Mouse (Mus musculus) heart, embryonic 16.5 days (tissue): ENCODE data around the gene Ptprg. TPM values are rescaled to one million over a fixed set of nuclear protein-coding genes. Genes with fewer than 3 reads are reported as not detected.

Experiments used
- ATAC-seq: fragments of 200-750 bp; cut with Nextera tagmentation; replicated peaks from 2 replicates; pipeline ENCODE4 v1.8.0; 2017; ENCODE audit warnings: moderate number of reproducible peaks; ENCODE audit not compliant: insufficient read depth, low FRiP score; ENCODE audit errors: extremely low read depth
- H3K27ac ChIP-seq: fragments of 300-500 bp; sonication (generic); 2 replicates; pipeline ENCODE4 v1.5.1; 2014; ENCODE audit warnings: mild to moderate bottlenecking, low read length, control low read depth, moderate library complexity
- H3K27me3 ChIP-seq: fragments of 300-500 bp; sonication (generic); 2 replicates; pipeline ENCODE4 v1.6.1; 2014; ENCODE audit warnings: low read length, mixed read lengths; ENCODE audit not compliant: control insufficient read depth, insufficient read depth
- H3K36me3 ChIP-seq: fragments of 300-500 bp; sonication (generic); 2 replicates; pipeline ENCODE4 v1.6.1; 2014; ENCODE audit not compliant: control insufficient read depth, insufficient read depth
- H3K4me1 ChIP-seq: fragments of 300-500 bp; sonication (generic); 2 replicates; pipeline ENCODE4 v1.6.1; 2014; ENCODE audit warnings: low read length, mixed read lengths; ENCODE audit not compliant: control insufficient read depth, insufficient read depth
- H3K4me2 ChIP-seq: fragments of 300-500 bp; sonication (generic); 2 replicates; pipeline ENCODE4 v1.6.1; 2014; ENCODE audit warnings: low read depth, mild to moderate bottlenecking, control low read depth, low read length
- H3K4me3 ChIP-seq: fragments of 300-500 bp; sonication (generic); 2 replicates; pipeline ENCODE4 v1.5.1; 2014; ENCODE audit warnings: mild to moderate bottlenecking, control low read depth, low read length
- H3K9ac ChIP-seq: fragments of 300-500 bp; sonication (generic); 2 replicates; pipeline ENCODE4 v1.6.1; 2014; ENCODE audit warnings: low read length, control low read depth
- H3K9me3 ChIP-seq: fragments of 300-500 bp; sonication (generic); replicated peaks from 2 replicates; pipeline ENCODE4 v1.6.1; 2016; ENCODE audit warnings: low read length; ENCODE audit not compliant: control insufficient read depth
- WGBS: fragments of 180-500 bp; shearing (Covaris S2); extraction: QIAGEN DNeasy Blood & Tissue Kit; methylation state at CpG from one replicate; pipeline ENCODE4 v1.1.7; 2014; 5-methylcytosine and 5-hydroxymethylcytosine counted together
- polyA plus RNA-seq: library from polyadenylated mRNA; unstranded; fragments of >200 nt; fragmentation: Nextera tagmentation; extraction: Ambion mirVana; gene quantifications from 2 replicates; pipeline ENCODE4 v1.2.1, GENCODE M21; 2015

Ptprg gene
- polyA plus RNA-seq, 1 experiment from 2014 or later = 13.4 TPM

DNA sequence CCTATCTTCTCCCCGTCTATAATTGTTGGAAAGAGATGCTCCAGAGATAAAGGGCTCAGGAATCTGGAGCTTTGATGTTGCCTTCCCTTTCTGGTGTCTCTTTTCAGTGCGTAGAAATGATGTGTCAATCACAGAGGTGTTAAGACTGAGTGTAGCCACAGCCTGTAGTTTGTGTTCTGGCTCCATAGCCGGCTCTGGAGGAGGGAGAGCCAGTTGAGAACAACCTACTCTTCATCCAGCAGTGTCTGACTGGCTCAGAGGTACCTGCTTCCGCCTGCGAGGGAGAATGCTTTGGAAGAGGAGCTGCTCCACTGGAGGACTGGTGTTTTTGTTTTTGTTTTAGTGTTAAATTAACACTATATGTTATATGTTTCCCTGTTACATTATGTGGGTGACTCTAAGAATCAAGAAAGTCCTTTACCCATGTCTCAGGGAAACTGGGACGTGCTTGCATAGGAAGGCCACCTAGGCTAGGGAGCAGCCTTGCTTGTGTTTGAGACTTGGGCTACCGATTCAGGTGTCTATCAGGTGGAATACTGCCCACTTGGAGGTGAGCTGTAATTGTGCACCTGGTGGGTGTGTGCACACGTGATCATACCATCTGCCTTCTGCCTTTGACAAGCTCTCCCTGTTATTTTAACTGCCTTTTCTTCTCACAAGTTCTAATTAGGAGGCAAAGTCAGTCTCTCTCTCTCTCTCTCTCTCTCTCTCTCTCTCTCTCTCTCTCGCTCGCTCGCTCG, 282.5 kb downstream of the Ptprg start:
- Histone ChIP-seq H3K4me3 (no peak overlapping the region), H3K4me1 (no peaks in the 10 kb centered on the region), H3K4me2 (no peak overlapping the region), H3K9ac (no peak overlapping the region), H3K27ac (no peak overlapping the region), H3K36me3 (no peaks in the 10 kb centered on the region), H3K27me3 (no peaks in the 10 kb centered on the region), H3K9me3 (no peaks in the 10 kb centered on the region)
- 77% methylated on average over 12 of the region's 12 CpGs for WGBS
- no peak for ATAC-seq

DNA sequence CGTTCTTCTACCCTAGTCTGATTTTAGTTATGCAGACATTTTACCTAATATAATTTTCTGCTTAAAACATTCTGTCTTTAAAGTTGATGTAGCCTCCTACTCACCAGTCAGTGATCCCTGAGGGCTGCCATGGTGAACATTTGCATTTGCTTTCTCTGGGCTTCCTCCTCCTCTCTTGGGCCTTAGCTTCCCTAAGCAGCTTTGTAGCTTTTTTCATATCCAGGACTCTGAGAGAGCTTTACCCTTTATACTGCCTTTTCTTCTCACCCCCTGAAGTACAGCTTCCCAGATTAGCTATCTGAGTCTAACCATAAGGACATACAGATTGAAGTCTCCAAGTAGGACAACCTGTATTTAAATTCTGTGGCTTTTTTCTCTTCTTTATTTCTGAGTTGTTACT, 284.4 kb downstream of the Ptprg start:
- WGBS = 94% methylated on average over 1 of the region's 1 CpGs
- Histone ChIP-seq H3K36me3 (no peaks in the 10 kb centered on the region), H3K27ac (no peak overlapping the region), H3K4me2 (no peak overlapping the region), H3K4me1 (no peaks in the 10 kb centered on the region), H3K9ac (no peak overlapping the region), H3K9me3 (no peaks in the 10 kb centered on the region), H3K4me3 (no peak overlapping the region), H3K27me3 (no peaks in the 10 kb centered on the region)
- ATAC-seq = no peak

DNA sequence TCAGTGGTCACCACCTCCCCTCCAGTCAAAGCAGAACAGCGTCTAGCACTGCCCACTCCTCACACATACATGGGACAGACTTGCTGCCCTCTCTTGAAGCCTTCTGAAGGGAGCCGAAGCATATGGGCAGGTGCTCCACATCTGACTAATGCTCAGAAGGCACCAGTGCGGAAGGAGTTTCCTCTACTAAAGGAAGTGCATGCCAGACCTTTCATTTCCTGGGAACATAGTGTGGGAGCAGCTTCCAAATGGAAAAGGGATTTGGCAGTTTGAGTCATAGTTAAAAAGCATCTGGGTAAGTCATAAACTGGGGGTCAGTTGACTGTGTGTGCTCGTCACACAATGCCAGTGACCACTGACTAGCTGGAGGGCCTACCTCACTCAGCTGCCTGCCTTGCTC, 288.3 kb downstream of the Ptprg start:
- no peak for ATAC-seq

GRCm38 (mm10) chr14:11852896-11853295, 299.6 kb downstream of the Ptprg start:
- no peaks in the 10 kb centered on the region for H3K9me3 ChIP-seq
- H3K27ac ChIP-seq = no peak overlapping the region
- no peak overlapping the region for H3K9ac ChIP-seq
- no peaks in the 10 kb centered on the region for H3K36me3 ChIP-seq
- H3K27me3 ChIP-seq = no peaks in the 10 kb centered on the region
- no peak for ATAC-seq
- WGBS = 63% methylated on average over 3 of the region's 3 CpGs
- H3K4me3 ChIP-seq = no peak overlapping the region
- no peak overlapping the region for H3K4me2 ChIP-seq
- peaks cover 2% of the 10 kb centered on the region; the same call in 1 of the 2 replicates for H3K4me1 ChIP-seq

More for the DNA sequence above, 288.3 kb downstream of the Ptprg start:
- H3K9me3 ChIP-seq = no peaks in the 10 kb centered on the region
- H3K4me3 ChIP-seq = no peak overlapping the region
- 67% methylated on average over 4 of the region's 4 CpGs for WGBS
- no peaks in the 10 kb centered on the region for H3K27me3 ChIP-seq
- H3K27ac ChIP-seq = no peak overlapping the region
- no peak overlapping the region for H3K4me2 ChIP-seq
- H3K9ac ChIP-seq = no peak overlapping the region
- H3K36me3 ChIP-seq = no peaks in the 10 kb centered on the region
- H3K4me1 ChIP-seq = no peaks in the 10 kb centered on the region

DNA sequence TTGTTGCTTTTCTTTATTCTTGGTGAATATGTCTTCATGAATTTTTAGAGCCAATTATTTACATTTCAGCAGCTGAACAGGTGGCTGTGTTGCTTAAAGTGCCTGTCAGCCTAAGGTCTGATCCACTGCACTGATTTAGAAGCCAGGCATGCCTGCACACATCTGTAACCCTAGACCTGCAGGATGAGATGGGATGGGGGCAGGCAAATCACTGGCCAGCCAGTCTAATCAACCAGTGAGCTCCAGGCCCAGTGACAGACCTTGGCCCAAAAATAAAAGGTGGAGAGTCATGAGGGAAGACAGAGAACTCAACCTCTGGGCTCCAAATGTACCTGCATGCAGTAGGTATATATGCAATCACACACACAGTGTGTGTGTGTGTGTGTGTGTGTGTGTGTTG, 302.2 kb downstream of the Ptprg start:
- no peaks in the 10 kb centered on the region for H3K27me3 ChIP-seq
- ATAC-seq = no peak

DNA sequence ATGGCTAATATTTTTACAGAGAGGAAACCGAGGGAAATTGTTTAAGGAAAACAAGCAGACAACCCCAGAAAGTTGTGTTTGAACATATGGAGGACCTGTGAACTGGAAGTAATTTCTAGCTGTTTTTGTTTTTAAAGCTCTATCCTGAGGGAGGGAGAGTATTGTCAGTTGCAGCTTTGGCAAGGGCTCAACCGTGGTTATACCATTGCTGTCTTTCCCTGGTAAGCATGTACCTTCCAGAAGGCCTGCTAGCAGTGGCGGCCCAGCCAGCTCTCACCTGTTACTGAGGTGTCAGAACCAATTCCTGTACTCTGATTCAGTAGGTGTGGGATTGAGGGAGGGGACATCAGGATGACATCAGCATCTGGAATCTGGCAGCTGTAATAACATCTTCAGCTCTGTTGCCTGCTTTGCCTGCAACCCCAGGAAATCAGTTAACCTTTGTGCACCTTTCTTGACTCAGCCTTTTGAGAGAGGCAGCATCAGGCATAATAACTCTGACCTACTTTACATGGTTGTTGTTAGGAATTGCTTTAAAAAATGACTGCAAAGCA, 304.7 kb downstream of the Ptprg start:
- Histone ChIP-seq H3K27me3 (no peaks in the 10 kb centered on the region), H3K9ac (no peak overlapping the region), H3K4me3 (no peak overlapping the region), H3K4me1 (peaks cover 22% of the 10 kb centered on the region), H3K4me2 (no peak overlapping the region), H3K36me3 (no peaks in the 10 kb centered on the region), H3K9me3 (no peaks in the 10 kb centered on the region), H3K27ac (no peak overlapping the region)
- no peak for ATAC-seq
- 67% methylated on average over 3 of the region's 3 CpGs for WGBS

More for the DNA sequence above, 302.2 kb downstream of the Ptprg start:
- Histone ChIP-seq H3K4me1 (peaks cover 16% of the 10 kb centered on the region), H3K4me2 (no peak overlapping the region), H3K36me3 (no peaks in the 10 kb centered on the region), H3K27ac (no peak overlapping the region), H3K9me3 (no peaks in the 10 kb centered on the region), H3K9ac (no peak overlapping the region), H3K4me3 (no peak overlapping the region)

GRCm38 (mm10) chr14:11863286-11863685, 310.0 kb downstream of the Ptprg start:
- no peaks in the 10 kb centered on the region for H3K36me3 ChIP-seq
- H3K4me3 ChIP-seq = no peak overlapping the region
- H3K27ac ChIP-seq = peak overlapping the region; percentile 91
- no peaks in the 10 kb centered on the region for H3K9me3 ChIP-seq
- WGBS = 15% methylated on average over 3 of the region's 3 CpGs
- peak overlapping the region; percentile 31 for H3K9ac ChIP-seq
- H3K4me2 ChIP-seq = 0 out of 2 replicates have a peak overlapping the region, but pooled peaks have one; percentile 9
- peak; percentile 90 for ATAC-seq
- H3K4me1 ChIP-seq = peaks cover 48% of the 10 kb centered on the region
- no peaks in the 10 kb centered on the region for H3K27me3 ChIP-seq

DNA sequence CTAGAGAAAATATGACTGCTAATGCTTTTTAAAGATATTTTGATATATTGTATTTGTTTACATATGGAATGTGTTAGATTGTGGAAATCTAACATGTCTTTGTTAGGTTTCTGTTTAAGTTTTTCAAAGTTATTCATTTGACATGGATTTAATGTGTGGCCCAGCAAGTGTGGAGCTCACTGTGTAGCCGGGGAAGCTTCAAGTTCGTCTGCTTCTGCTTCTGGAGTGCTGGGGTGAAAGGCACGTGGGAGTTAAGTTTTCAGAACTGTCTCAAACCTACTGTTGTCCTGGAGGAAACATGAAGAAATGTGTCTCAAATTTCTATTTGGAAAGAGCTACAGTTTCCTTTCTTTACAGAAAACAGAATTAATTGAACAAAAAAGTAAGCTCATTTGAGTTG, 311.5 kb downstream of the Ptprg start:
- Histone ChIP-seq H3K36me3 (no peaks in the 10 kb centered on the region), H3K4me3 (no peak overlapping the region), H3K27ac (peak overlapping the region; percentile 47; the same call in 1 of the 2 replicates), H3K4me2 (no peak overlapping the region), H3K9ac (no peak overlapping the region), H3K27me3 (no peaks in the 10 kb centered on the region), H3K9me3 (no peaks in the 10 kb centered on the region), H3K4me1 (peaks cover 44% of the 10 kb centered on the region)
- WGBS = 51% methylated on average over 3 of the region's 3 CpGs
- no peak for ATAC-seq

DNA sequence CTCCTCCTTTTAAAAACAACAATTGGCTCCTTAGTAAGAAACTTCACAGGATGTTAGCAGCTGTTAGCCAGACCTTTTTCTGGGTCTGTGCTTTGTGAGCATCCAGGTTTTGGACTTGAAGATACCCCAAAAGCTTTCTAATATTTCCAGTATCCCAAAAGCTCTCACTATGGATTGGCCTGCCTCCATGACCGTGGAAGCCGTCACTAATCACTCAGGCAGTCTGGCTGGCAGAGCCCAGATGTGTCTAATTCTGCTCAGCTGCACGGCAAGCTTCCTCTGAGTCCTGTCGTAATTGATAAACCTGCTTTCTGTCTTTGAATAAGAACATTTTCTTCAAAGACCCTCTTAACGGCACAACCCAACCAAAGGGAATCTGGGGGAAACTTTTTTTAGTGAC, 312.0 kb downstream of the Ptprg start:
- H3K27ac ChIP-seq = no peak overlapping the region
- ATAC-seq = no peak
- no peak overlapping the region for H3K4me2 ChIP-seq

More for the DNA sequence above, 312.0 kb downstream of the Ptprg start:
- Histone ChIP-seq H3K9ac (no peak overlapping the region), H3K36me3 (no peaks in the 10 kb centered on the region), H3K4me1 (peaks cover 44% of the 10 kb centered on the region), H3K27me3 (no peaks in the 10 kb centered on the region), H3K9me3 (no peaks in the 10 kb centered on the region), H3K4me3 (no peak overlapping the region)
- WGBS = 27% methylated on average over 5 of the region's 5 CpGs
